Mouse (Mus musculus): ENCODE data around the gene Prlhr.

Gene Prlhr

DNA sequence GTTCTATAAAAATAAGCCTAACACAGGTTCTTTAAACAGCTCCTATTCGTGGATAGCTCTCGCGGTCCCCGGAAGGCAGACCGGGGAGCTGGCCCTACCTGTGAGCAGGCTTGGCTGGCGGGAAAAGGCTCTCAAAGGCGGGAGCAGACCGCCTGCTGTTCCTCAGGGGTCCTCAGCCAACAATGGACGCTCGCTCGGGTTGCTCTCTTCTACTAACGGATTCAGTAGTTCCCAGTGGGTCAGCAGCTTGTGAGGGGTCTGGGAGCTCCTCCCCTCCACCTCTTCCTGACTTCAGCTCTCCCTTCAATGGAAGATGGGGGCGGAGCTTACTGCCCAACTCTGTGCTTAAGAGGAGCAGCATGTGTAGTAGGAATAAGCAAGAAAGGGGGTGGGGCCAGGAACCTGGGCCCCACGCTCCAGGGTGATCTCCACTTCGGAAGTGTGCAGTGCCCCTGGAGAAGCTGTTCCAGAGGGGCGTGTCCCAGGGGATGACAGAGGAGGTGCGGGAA lies at the start of gene Prlhr:
Gene Prlhr (minus strand): TSS at position 51 of the 509 bp plus-strand sequence.
- no peak for DNase-seq (ENCODE audit: extremely low read depth, low read depth, low spot score)

DNA sequence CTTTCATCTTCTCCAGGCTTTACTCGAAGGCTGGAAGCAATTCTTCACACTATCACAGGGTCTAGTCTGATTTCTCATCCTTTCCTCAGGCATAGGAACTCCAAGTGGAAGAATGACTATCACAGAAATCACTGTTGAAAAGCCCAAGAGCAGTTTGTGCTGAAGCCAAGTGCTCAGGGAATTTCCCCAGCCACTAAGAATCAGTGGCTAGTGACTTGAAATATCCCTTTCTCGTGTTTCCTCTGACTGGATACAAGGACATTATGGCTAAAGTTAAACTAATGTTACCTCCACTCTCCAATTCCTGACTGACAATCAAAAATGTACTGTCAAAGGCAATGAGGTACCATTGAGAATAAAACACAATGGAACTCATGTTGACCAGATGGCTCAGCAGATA lies 47.0 kb upstream of the Prlhr start:
- DNase-seq (ENCODE audit: extremely low read depth, low read depth, low spot score), result no peak

DNA sequence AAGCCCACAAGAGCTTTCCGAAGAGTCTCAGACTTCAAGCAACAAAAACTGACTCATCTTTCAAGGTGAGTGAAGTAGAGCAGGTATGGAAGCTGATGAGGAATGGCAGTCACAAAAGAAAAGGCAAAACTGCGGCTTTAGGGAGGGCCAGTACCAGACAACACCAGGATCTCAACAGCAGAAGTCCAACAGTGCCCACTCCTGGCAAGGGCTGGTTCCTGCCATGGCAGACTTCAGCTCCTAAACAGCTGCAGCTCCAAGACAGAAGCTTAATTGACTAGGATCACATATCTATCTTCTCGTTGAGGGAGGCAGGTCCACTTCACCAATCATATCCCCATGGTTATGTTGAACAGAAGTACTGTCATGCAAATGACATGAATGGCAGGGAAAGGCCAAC lies 45.3 kb upstream of the Prlhr start:
- no peak for DNase-seq (ENCODE audit: extremely low read depth, low read depth, low spot score)

DNA sequence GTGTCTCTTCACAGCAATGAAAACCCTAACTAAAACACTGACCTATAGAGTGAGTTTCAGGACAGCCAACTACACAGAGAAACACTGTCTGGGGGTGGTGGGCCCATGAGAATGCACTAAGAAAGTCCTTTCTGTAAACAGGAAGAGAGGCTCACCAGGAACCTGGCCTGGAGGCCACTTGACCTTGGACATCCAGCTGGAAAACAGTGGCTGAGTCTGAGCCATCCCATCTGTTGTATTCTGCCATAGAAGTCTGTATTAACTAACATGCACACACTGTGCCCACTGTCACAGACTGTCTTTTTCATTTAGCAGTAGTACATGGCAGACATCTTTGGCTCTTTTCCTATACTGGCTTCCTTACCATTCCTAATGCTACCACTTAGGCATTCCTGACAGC lies 32.1 kb upstream of the Prlhr start:
- no peak for DNase-seq (ENCODE audit: extremely low read depth, low read depth, low spot score)

DNA sequence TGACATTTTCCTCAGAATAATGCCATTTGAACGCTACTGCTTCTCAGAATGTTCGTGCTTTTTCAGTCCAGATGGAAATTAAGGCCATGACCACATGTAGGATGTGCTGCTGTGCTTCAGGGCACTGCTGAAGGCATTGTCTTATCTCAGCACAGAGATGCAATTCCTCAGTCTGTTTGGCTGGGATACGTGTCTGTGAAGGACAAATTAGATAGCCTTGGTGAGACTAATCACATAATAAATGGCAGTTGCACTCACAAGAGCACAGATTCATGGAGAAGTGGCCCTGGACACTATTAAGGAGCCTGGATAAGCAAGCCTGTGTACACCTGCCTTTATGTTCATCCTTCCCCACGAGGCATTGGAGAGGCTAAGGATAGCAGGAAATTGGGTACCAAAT lies 29.1 kb upstream of the Prlhr start:
- DNase-seq (ENCODE audit: extremely low read depth, low read depth, low spot score), result no peak

DNA sequence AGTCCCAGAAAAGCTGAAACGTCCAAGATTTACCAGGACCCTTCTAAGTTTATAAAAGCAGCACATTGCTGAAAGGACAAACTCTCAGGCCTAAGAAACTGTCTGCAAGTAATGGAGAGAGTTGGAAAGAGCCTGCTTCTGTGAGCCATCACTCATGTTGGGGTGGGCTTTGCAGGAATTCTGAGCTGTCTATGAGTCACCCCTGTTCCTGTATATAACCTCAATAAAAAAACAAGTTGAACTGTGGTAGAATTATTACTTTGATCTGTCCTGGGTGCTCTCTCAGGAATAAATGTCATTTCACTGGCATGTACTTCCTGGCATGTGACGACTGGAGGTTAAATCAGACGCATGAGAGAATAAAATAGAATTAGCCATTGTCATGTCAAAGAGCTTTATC lies 27.7 kb upstream of the Prlhr start:
- no peak for DNase-seq (ENCODE audit: extremely low read depth, low read depth, low spot score)

DNA sequence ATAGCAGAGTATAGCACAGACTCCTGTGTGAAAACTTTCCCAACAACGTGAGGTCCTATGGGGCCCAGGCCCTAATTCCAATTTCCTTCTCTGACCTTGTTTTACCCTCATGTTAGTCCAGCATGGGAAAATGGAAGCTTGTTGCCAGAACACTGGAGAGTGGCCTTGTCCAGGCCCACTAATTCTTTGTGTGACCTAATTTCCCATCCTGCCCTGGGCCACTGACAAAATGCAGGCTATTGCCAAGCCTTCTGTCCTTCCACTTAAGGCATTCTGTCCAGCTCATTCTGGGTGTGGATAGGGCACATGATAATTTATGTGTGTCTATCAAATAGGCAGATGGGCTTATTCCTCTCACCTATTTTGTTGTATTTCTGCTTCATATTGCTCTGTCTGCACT lies 21.5 kb upstream of the Prlhr start:
- DNase-seq (ENCODE audit: extremely low read depth, low read depth, low spot score), result no peak

DNA sequence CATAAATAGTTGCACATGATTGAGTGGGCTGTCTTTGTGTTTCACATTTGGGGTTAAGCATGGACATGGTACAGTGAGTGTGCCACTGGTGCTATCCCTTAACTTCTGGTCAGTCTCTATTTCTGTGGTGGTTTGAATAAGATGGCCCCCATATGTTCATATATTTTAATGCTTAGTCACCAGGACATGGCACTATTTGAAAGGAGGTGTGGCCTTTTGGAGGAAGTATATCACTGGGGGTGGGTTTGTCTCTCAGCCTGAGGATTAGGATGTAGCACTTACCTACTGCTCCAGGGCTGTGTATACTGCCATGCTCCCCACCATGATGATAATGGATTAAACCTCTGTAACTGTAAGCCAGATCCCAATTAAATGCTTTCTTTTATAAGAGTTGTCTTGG lies 17.2 kb upstream of the Prlhr start:
- no peak for DNase-seq (ENCODE audit: extremely low read depth, low read depth, low spot score)

DNA sequence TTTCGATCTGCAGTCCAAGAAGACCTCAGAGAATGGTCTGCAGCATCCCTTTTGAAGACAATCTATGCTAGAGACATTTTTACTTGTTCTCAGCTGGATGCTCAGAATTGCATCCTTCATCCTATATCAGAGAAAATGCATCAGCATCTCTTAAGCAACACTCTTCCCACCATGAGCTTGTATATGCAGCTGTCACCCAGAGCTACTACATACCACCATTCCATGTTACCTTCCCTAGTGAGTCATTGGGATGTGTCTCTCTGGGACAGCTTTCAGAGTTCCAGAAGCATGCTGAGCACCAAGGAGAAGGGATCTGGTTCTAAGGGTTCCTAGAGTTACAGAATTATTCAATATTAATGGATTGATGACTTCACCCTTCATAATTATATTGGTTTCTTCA lies 10.8 kb upstream of the Prlhr start:
- no peak for DNase-seq (ENCODE audit: extremely low read depth, low read depth, low spot score)

DNA sequence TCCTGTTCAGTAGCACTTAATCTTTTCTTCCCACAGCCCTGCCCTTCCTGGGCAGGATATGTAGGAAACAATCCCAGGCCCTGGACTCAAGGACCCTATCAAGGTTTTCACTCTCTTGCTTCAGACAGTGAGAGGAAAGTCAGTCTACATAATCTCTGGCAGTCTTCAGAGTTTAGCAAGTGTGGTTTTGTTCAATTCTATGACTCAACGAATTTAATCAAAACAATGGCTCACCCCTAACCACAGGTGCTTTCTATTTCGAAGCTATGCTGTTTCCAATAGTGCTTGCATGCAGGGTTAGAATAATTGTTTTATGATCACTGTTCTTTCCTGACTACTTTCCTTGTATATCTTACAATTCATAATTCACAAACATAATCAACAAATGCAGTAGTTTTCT lies 9.7 kb upstream of the Prlhr start:
- no peak for DNase-seq (ENCODE audit: extremely low read depth, low read depth, low spot score)

DNA sequence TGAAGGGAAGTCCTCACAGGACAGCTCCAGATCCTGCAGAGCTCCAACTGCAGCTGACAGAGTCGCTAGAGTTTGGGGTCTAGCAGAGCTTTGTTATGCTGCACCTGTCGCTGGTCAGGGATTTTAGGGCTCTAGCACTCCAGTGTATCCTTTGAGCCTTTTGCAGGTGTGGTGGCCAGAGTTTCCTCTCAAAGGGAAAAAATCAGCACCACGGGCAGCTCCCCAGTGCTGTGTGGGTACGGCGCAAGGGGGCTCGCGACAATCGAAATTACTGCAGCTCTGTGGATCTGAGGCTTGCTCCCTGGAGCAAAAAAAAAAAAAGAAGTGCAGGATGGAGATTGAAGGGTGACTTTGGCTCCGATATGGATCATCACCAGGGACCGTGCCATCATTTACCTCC lies 742 bp upstream of the Prlhr start:
- no peak for DNase-seq (ENCODE audit: extremely low read depth, low read depth, low spot score)

DNA sequence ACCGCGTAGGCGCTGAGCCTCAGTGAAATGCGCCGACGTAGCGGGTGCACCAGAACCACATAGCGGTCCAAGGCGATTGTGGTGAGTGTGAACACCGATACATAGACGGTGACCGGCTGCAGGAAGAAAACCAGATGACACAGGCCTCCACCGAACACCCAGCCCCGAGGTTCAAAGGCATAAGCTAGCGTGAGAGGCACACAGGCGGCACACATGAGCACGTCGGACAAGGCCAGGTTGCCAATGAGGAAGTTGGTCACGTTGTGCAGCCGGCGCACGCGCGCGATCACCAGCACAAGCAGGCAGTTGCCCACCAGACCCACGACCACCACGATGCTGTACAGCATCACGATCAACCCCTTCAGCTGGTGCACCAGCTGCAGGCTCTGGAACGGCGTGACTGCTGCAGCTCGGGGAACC lies 506 bp downstream of the Prlhr start:
- DNase-seq (ENCODE audit: extremely low read depth, low read depth, low spot score), result no peak

DNA sequence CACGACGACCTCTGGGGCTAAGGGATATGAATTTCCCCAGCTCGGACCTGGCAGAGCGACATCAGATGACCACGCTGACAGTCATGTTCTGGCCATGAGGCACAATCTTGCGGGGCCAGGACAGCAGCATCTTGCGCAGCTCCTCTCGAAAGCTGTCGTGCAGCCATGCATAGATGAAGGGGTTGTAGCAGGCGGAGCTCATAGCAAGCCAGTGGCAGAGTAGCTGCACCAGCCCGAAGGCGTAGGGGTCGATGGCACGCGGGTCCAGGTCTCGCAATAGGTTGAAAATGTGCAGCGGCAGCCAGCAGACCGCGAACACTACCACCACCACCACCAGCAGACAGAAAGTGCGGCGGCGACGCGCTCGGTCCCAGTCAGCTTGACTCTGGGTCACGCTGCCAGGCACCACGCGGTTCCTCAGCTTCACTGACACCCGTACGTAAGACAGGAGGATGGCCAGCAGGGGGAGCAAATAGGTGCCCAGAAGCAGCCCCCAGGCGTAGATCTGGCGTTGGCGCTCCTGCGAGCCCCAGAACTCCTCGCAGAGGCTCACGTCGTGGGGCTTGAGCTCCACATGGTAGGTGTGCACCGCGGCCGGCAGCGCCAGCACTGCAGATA lies 1.0 kb downstream of the Prlhr start:
- no peak for DNase-seq (ENCODE audit: extremely low read depth, low read depth, low spot score)

DNA sequence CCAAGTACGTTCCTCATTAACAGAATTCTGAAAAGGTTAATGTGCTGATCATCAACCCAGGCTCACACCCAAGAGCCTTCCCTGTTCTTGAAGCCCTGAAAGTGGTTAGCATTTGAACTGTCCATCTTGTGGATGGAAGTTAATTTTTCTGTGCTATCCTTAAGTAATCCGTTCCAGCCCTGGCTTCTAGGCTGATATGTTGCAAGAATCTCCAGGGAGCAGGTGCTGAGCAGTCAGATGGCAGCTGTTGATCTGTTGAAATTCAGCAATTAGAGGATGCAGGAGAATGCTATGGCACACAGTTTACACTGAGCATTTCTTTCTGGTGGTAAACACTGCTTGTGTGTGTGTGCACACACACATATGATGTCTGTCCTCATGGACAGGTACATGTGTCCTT lies 2.4 kb downstream of the Prlhr start:
- DNase-seq (ENCODE audit: extremely low read depth, low read depth, low spot score), result no peak

DNA sequence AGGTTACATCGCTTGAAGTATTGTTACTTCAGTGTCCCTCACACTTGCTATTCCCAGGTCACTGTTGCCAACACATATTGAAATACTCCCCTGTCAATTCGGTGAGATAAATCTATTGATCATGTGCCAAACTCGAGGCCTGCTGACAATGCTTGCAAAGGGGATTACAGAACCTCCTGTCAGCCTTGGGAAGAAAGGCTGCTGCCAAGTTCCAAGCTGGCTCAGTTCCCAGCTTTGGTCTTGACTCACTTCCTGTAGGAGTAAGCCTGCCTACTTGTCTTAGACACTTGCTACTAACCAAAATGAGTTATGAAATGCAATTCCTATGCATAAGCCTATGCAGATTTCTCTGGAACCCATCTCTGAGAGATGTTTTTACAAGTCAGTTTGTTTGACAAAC lies 4.2 kb downstream of the Prlhr start:
- peak; percentile 95 for DNase-seq (ENCODE audit: extremely low read depth, low read depth, low spot score)

DNA sequence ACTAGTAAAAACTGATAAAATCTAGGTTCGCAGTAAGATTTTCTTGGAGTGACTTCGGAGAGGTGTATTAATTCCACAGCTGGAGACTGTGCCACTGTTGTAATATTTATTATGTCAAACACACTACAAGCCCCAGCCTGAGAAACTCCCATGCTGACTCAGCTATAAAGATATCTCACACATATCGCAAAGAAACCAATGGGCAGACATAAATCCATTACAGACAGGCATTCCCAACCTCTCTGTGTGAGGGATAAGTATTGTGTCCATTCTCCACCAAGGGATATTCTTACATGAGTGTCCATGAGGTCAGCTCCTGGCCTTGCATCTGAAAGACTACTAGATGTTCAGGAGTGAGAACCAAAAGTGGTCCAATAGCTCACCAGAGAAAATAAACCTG lies 4.7 kb downstream of the Prlhr start:
- DNase-seq (ENCODE audit: extremely low read depth, low read depth, low spot score), result no peak

DNA sequence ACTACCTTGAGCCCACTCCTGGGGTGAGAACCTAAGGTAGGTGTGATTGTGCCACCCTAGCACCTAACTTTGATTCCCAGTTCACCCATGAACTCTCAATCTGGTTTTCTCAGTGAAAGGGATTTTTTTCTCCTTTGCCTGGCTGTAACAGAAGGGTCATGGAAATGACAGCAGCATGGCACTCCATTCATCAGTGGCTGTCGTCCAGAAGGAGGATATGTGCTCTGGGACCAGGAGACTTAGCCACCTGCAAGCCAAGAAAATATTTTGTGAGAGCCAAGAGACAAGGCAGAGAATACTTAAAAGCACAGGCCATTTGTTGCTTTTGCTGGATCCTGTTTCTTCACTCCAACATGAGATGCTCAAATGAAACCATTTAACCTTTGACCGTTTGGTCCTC lies 6.6 kb downstream of the Prlhr start:
- DNase-seq (ENCODE audit: extremely low read depth, low read depth, low spot score), result no peak

DNA sequence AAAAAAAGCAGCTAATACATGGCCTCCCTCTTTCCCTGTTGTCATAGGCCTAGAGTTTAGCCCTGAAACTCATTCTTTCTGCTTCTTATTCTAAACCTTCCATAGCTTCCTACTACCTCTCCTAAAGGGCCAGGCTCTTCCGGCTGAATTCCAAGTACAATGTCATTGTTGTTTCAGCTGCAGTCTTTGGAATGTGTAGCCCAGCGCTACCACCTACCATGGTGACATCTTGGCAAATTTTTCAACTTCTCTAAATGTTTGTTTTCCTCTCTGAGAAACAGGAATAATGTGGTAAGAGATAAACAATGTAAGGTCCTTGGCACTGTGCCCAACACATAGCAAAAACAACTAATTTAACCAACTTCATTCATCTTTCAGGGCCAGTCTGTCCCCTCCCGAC lies 8.4 kb downstream of the Prlhr start:
- DNase-seq (ENCODE audit: extremely low read depth, low read depth, low spot score), result no peak

DNA sequence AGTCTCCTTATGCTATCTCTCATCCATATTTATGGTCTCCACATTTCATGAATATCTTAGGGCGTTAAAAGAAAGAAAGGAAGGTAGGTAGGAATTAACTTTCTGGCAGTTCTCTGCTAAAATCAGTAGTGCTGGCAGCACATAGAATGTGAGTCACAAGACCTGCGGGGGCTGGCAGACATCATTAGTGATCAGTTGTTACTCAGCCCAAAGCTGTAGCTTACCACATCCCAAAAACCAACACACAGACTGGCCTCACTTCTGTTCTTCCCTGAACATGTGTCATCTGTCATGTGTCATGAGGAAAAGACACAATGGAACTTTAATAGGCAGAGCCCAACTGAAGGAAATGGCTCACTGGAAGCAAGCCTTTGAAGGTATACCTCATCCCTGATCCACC lies 9.0 kb downstream of the Prlhr start:
- peak; percentile 10 for DNase-seq (ENCODE audit: extremely low read depth, low read depth, low spot score)

DNA sequence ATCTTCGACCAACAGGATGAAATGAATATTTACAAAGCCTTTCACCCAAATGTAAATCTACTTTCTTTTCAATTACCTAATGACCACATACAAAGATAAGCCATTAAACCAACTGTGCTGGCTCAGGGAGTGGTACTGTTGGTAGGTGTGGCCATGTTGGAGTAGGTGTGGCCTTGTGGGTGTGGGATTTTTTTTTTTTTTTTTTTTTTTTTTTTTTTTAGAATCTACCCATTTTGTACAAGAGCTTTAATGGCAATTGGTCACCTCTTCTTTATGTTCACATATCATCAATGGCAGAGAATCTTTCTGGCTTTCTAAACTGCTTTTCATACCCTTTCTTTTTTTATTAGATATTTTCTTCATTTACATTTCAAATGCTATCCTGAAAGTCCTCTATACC lies 12.3 kb downstream of the Prlhr start:
- no peak for DNase-seq (ENCODE audit: extremely low read depth, low read depth, low spot score)

DNA sequence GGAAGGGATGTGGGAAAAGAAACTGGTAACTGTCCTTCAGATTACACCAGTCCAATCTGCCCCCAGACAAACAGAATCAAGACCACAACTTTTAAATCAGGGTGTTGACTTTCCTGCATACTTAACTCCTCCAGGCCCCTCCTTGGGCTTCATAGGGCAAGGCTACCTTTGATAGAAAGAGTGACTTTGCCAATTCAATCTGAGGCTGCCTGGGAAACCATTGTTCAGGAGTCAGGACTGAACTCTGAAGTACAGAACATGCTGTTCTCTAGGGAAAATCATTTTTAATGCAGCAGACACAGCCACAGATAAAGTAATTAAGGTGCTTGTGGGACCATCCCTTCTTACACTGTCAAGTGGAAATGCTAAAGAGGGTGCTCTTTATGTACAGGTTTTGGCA lies 27.6 kb downstream of the Prlhr start:
- DNase-seq (ENCODE audit: extremely low read depth, low read depth, low spot score), result no peak

DNA sequence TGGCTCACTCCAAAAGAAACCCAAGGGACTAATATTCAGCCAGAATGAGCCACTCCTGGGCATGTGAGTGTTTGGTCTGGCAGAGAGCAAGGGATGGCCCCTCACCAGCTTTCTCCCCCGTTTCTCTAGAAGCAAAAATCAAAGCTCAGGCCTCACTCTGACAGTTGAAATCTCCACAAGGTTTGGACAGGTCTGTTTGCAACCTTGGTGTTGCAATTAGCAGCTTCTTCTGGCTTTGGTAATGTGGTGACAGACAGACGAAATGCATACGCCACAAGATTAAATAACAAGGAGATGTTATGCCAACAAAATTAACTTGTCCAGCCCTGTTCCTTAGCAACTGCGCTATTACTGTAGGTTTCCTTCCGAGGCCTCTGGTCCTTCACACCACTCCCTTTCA lies 28.0 kb downstream of the Prlhr start:
- DNase-seq (ENCODE audit: extremely low read depth, low read depth, low spot score), result no peak

DNA sequence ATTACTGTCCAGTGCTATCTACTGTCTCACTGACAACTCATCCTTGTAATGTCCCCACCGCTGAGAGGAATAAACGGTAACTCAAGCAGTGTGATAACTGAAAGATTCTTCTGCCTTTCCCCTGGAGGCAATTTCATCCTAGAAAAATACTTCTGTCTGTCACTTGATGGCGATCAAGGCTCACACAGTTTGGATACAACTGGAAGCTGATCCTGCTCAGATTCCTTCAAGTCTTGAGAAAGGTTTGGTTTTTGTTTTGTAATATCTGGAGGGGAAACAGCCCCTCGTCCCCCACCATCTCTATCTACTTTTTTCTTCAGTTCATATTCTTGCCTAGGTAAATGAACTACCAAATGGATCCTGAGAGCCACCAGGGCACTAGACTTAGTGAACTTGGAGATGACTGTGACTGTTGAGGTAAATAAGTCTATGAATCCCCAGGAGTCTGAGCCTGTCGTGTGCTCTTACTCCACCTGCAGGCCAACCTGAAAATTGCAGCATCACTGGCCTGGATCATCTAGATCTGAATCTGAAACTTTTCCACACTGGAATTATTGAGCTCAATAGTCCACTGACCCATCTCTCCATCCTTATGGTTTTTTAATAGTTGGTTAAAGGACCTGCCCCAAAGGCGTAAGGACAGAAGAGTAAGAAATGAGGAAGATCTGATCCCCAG lies 30.4 kb downstream of the Prlhr start:
- no peak for DNase-seq (ENCODE audit: extremely low read depth, low read depth, low spot score)

Data from fat pad, adult 2 months (tissue).